Mouse (Mus musculus): Measurements from ENCODE around the gene Ctsh. TPM values are rescaled to one million over a fixed set of nuclear protein-coding genes. Genes with fewer than 3 reads are reported as not detected.
"Not testable (repeated sequence)": the region's sequence is repeated elsewhere in the genome, so short reads cannot be mapped to it uniquely, and the experiment has no call there.

Ctsh gene
- total RNA-seq, 2 experiments from 2014 or later = 42.1 to 46.6 TPM

DNA sequence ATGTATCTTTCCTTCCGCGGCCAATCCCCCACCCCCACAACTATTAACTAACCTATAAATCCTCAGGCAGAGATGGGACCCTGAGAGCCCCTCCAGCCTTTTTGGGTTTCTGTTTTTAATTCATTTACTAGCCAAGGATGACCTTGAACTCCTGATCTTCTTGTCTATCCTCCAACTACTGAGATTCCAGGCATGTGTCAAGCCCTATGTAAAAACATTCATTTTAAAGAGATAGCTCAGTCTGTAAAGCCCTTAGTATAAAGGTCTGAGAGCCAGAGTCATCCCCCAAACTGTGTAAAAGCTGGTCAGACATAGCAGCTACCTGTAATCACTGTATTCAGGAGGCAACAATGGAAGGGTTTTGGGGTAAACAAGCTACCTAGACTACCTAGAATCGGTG lies 2.0 kb downstream of the Ctsh start:
- no peak for DNase-seq
- intact Hi-C loops (cut with DNase I) = no loop called here

DNA sequence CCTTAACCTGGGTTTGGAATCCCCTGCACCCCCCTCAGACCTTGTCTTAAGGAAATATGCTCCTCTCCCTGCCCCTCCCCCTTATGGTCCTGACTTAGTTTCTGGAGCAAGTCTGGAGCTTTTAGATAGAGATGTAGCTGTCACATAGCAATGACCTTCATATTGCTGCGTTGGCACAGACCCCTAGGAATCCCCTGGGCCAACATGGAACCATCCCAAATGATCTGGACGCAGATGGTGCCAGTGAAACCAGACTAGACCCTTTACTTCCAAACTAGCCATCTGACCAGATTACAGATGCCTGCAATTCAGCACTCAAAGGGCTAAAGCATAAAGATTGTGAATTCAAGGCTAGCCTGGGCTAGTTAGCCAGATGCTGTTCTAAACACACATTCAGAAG lies 2.8 kb downstream of the Ctsh start:
- intact Hi-C loops (cut with DNase I) = no loop called here
- DNase-seq = no peak

DNA sequence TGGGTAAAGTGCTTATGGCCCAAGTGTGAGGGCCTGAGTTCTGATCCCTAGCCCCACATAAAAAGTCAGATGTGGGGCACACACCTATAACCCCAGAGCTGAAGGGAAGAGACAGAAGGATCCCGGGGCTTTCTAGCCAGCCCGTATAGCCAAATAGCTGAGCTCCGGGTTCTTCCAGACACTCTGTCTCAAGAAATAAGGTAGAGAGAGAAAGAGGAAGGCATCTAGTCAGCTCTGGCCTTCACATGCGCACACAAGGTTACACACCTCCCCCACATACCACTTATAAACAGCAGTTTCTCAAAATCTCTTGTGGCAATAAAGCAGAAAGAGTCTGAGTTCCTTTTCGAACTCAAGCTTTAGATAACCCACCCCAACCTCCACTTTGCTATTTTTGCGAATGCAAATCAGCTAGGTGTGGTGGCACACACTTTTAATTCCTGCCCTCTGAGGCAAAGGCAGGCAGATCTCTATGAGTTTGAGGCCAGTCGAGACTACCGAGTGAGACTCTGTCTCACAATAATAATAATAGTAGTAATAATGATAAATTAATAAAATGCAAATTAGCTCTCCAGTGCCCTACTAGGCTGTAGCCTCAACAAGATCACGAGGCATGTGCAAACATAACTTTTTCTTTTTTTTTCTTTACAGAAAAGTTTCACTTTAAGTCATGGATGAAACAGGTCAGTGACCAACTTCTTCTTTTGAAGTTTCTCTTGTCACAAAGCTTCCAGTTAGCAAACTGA lies 6.0 kb downstream of the Ctsh start:
- intact Hi-C loops (cut with DNase I) = no loop called here
- no peak for DNase-seq

DNA sequence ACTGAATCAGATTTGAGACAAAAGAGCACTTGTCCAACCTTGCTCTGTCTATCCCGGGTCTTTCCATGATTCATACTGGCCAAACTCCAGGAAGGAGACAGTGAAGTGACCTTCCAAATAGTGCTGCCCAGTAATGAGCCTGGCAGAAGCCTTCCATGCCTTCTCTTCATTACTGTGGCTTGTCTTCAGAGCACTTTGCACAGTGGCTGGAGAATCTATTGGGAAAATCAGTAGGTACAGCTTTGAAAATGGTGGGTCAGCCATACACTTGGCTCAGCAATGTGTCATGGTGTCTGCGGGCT lies 6.6 kb downstream of the Ctsh start:
- intact Hi-C loops (cut with DNase I) = no loop called here
- DNase-seq = no peak

DNA sequence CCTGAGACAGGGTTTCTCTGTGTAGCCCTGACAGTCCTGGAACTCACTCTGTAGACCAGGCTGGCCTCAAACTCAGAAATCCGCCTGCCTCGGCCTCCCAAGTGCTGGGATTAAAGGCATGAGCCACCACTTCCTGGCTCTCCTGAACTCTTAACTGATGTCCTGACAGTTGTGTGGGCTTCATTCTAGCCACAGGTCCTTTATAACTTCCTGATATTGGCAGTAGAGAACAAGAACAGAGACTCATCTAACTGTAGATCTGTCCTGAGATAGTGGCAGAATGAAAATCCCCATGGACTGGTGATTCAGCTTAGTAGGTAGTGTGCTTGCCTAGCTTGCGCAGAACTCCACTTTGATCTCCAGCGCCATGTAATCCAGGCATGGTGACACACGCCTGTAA lies 7.0 kb downstream of the Ctsh start:
- intact Hi-C loops (cut with DNase I); DNase-seq: not testable (repeated sequence)

DNA sequence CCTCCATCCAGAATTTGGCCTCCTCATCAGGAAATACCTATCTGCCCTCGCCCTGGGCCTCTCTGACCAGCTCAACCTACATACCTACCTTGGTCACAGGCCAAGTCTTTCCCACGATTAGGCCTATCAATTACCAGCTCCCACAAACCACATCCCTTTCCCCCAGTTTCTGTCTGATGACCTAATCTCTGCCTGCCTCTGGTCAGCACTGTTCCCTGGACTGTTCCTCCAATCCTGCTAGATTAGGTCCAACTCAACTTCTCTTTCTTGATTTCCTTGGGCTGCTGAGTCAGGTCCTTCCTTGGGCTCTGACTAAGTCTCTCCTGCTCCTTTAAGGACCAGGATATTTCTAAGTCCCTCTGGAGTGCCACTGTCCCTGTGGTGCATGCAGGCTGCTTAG lies 13.4 kb downstream of the Ctsh start:
- intact Hi-C loops (cut with DNase I) = no loop called here
- DNase-seq = no peak

DNA sequence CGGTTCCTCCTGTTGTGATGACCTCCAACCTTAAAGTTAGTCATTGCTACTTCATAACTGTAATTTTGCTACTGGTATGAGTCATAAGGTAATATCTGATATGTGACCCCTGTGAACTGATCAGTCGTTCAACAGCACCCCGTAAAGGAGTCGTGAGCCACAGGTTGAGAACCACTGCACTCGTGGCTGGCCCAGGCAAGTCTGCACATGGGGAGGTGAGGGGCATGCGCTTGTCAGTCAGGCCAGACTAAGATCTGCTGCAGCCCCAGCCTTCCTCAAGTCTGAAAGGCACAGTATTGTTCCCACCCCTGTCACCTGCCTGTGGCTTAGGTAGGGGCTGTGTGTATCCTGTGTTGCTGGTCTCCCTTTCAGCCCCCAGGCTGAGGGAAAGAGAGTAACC lies 14.8 kb downstream of the Ctsh start:
- intact Hi-C loops (cut with DNase I) = no loop called here
- no peak for DNase-seq

DNA sequence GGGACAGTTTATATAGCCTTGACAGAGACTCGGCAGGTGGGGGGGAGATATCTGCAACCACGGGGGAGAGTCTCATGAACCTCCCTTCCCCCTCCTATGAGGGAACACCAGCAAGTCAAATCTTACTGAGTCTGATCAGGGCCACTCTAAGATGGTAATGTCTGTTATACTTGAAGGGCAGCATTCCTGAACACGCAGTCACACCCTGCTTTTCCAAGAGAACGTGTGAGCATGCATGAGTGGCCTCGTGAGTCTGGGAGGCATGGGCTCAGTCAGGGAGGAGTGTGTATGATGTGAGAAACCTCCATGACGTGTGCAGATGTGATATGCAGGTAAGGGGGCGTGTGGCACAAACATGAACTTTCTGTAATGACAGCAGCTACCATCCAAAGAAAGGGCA lies 15.5 kb downstream of the Ctsh start:
- intact Hi-C loops (cut with DNase I) = no loop called here
- DNase-seq = no peak

DNA sequence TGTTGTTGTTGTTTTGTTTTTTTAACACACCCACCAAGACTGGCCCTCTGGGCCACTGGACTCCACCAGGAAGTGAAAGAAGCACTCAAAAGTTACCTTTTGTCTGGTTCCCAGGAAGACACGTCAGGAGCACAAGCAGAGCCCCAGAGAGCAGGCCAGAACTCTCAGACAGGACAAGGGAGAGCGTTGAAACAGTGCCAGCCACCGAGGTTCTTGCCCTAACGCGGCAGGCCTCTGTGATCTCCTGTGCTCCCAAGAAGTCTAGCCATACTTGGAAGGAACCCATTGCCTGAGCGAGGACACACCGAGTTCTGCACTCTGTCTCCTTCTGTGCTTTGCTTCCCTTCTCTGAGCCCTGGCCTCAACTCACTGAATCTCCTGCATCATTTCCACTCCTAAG lies 16.2 kb downstream of the Ctsh start:
- intact Hi-C loops (cut with DNase I) = no loop called here
- DNase-seq = no peak

DNA sequence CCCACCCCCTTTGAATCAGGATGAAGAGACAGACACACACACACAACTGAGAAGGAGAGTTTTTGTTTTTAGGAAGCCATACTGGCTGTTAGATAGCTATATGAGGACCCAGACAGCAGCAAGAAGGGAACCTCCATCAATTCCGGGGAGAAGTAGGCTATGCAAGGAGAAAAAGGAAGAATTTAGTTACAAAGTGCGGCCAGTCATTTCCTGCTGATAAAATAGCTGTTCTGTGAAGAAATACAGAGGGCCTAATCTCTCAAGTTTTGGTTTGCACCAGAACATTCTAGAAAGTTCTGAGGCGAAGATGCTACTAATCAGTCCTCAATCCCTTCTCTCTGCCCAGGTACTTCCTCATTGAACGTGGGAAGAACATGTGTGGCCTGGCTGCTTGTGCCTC lies 21.4 kb downstream of the Ctsh start:
- no peak for DNase-seq
- intact Hi-C loops (cut with DNase I) = loop anchor here (5.0 kb wide), 1 partner anchor 103 kb away; no protein-coding TSS in a partner anchor

DNA sequence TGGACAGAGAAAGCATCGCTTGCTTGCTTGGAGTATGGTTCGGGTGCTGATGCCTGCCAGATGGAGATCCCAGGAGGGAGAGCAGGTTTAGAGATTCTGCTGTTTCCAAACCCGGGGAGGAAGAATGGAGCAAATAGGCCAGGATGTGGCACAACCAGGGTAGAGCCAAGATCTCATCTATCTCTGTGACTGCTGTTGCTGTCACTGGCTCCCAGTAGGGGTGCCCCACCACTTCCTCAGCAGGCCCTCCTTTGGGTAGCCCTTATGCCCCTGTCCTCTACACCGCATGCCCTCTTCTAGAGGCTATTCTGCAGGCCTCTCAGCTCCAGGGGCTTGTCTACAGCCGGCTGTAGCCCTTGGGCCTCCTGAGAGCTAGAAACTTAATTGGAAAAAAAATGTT lies 22.2 kb downstream of the Ctsh start:
- intact Hi-C loops (cut with DNase I) = loop anchor here (2.0 to 5.0 kb wide), 2 partner anchors 104 to 249 kb away; no protein-coding TSS in a partner anchor
- no peak for DNase-seq

DNA sequence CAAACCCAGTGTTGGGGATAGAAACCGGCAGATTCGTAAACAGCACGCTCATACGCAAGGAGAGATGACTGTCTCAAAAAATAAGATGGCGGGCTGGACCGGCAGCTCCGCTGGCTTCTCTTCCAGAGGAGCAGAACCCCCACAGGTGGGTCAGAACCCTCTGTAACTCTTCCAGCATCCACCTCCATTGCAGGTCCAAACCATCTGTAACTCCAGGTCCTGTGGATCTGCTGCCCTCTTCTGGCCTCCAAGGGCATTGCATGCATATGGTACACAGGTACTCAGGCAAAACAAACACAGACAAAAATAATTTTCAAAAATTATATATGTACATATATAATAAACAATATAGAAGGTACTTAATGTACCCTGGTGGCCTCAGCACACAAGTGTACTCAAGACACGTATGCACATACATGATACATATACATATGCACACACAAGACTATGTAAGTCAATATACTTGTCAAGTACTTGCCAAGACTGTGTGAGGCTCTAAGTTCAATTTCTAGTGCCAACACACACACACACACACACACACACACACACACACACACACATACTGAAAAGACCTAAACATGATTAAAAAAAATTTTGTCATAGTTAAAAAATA lies 23.0 kb downstream of the Ctsh start:
- intact Hi-C loops (cut with DNase I) = loop anchor here (2.0 to 5.0 kb wide), 2 partner anchors 105 to 250 kb away; no protein-coding TSS in a partner anchor
- DNase-seq = peak; percentile 58 to 83

DNA sequence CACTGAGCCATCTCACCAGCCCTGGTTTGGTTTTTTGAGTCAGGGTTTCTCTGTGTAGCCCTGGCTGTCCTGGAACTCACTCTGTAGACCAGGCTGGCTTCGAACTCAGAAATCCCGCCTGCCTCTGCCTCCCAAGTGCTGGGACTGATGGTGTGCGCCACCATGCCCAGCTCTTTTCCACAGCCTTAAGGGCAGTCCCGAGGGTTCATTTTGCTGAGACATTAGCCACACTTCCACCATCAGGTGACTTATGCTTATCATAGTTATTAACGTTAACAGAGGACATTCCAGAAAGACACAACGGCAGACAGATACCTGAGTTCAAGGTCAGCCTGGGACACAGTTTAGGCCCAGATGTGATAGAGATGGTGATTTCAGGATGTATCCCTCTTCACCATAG lies 28.0 kb downstream of the Ctsh start:
- intact Hi-C loops (cut with DNase I); DNase-seq: not testable (repeated sequence)

DNA sequence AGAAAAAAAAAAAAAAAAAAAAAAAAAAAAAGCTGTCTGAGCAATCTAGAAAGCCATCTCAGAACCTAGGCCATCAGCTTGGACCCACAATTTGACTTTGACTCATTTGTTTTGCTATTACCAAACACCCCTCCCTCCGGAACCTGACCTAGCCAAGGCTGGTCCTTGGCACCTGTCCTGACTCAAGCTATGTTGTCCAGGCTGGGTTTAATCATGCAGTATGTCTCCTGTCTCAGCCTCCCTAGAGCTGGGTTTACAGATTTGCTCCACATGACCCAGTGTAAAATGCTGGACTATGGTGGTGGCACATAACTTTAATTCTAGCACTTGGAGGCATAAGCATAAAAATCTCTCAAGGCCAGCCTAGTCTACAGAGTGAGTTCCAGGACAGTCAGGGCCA lies 29.0 kb downstream of the Ctsh start:
- intact Hi-C loops (cut with DNase I) = no loop called here
- DNase-seq = no peak

DNA sequence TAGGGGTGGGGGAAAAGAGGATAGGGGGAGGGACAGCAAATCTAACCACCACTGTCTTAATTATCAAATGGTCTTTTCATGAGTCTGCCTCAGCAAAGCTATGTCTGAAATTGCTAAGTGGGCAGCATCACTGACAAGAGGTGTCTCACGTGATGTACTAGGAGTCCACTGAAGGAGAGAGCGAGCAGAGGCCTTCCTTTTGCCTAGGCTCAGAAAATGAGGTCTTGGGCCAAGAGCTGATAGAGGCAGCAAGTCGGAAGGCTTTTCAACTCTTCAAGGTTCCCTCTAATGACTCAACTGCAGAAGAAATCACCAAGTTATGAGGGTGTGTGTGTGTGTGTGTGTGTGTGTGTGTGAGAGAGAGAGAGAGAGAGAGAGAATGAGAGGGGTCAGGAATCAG lies 30.2 kb downstream of the Ctsh start:
- intact Hi-C loops (cut with DNase I) = no loop called here
- DNase-seq = no peak

DNA sequence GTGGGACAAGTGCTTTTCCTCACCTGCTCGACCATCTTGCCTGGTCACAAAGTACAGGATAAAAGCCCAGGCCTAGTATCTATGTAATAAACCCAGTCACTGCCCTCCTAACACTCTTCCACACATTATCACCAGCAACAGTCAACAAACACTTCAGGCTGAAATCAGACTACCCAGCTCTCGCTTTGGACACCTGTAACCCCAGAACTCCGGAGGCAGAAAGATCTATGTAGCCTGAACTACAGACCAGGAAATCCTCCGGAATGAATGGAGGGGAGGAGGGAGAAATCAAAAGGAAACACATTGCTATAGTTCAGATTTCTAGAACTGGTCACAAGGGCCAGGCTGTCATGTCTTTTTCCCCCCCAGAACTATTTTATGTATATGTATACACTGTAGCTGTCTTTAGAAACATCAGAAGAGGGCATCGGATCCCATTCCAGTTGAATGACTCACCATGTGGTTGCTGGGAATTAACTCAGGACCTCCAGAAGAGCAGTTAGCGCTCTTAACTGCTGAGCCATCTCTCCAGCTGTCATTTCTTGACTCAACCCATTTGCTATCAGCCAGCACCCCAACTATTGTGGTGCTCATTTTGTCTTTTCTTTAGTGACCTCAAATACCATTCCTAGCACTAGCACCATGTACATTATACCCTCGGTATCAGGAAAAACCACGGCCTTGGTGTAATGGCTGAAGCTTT lies 31.0 kb downstream of the Ctsh start:
- intact Hi-C loops (cut with DNase I) = no loop called here
- no peak for DNase-seq

DNA sequence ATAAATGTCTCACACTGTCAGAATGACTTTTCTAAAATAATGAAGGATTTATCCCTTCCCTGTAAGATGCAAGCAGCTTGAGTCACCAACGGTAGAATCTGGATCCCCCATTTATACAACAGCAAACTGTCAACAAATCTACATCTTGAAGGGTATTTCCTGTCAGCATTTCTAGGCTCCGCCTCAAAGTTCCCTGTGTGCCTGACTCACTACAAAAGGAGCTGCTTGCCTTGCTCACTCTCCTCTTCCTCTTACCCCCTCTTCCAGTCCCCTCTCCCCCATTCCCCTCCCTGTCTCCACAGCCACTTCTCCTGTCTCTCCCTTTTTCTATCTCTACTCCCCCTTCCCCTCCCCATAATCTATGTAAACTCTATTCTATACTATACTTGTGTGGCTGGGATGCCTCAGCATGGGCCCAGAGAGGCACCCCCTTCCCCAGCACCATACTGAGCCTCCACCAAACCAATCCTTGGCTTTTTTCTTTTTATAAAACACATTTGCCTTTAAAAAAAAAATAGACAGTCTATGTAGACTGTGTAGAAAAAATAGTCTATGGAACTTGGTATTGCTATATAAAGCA lies 34.0 kb downstream of the Ctsh start:
- intact Hi-C loops (cut with DNase I) = no loop called here
- no peak for DNase-seq

DNA sequence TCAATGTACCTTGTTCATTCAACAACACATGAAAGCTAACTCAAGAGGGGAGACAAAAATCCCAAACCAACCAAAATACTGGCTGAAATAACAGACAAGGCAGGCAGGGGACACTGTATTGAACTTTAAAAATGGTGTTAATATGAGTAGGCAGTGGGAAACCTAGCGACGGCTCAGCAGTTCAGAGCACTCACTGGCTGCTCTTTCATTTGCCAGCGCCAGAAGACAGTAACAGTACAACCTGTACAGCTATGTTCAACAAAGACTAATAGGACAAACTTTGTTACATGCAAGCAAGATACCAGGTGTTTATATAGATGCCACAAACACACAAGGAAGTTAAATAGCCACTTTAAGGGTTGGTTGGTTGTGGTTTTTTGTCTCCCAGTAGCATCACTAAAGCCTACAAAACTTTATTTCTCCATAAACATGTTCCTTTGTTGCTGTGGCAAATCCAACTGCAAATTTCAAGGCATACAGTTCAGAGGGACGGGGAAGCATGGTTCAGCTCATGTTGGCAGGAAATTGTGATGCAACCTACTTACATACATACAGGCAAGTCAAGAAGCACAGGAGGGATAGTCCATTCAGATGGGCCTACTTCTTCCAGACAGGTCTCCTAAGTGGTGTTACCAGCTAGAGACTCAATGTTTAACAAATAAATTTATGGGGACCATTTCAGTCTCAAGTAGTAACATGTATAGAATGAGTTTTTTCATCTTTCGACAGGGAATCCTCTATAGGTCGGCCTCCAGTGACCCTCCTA lies 35.6 kb downstream of the Ctsh start:
- intact Hi-C loops (cut with DNase I) = no loop called here
- no peak for DNase-seq

DNA sequence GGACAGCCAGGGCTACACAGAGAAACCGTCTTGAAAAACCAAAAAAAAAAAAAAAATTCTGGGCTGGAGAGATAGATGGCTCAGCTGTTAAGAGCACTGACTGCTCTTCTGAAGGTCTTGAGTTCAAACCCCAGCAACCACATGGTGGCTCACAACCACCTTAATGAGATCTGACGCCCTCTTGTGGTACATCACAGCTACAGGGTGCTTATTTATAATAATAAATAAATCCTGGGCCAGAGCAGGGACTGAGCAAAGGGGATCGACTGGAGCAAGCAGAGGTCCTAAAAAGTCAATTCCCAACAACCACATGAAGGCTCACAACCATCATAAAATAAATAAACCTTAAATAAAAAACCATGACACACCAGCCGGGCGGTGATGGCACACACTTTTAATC lies 45.0 kb downstream of the Ctsh start:
- intact Hi-C loops (cut with DNase I) = no loop called here
- no peak for DNase-seq

DNA sequence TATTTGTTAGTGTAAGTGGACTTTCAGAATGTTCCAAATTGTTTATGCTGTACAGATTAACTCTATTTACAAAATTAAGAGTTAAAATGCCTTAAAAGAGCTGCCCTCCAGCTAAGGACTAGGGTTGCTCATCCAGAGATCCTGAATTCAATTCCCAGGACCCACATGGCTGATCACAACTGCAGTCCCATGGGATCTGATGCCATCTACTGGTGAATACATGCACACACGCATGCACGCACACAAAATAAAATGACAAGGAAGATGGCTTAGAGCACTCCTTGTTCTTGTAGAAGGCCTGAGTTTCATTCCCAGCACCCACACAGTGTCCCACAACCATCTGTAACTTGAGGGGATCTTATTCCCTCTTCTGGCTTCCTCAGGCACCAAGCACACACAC lies 46.8 kb downstream of the Ctsh start:
- peak in 1 of 2 experiments; percentile 29 for DNase-seq
- intact Hi-C loops (cut with DNase I) = no loop called here

DNA sequence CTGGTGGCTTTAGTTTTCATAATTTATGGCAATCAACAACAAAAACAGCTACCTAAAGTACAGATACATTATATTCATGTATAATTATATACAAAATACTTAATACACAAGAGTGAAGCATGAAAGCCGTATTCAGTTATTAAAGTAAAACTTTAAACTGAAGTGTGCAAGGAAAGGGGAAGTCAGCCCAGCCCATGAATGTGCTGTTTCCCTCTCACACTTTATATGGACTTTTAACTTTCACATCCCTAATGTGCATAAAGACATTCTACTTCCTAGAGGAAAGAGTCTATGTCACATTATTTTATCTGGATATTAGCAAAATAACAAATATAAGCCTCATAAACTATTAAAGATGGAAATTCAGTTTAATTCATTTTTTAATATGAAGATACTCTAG lies 51.5 kb downstream of the Ctsh start:
- intact Hi-C loops (cut with DNase I) = no loop called here

More for the DNA sequence above, 51.5 kb downstream of the Ctsh start:
- DNase-seq = no peak

All from heart, postnatal 10 days (tissue).